Mouse (Mus musculus): ENCODE data around the gene Erg. TPM values are rescaled to one million over a fixed set of nuclear protein-coding genes. Genes with fewer than 3 reads are reported as not detected.

The Erg gene
- polyA plus RNA-seq, 1 experiment from 2014 or later = 4.0 TPM

- no peak overlapping the region for H3K9ac ChIP-seq
- no peak for ATAC-seq
- no peak overlapping the region for H3K4me3 ChIP-seq (replicated peaks)
- H3K27me3 ChIP-seq (replicated peaks) = no peaks in the 10 kb centered on the region
- H3K4me2 ChIP-seq (replicated peaks) = no peak overlapping the region
- H3K27ac ChIP-seq = no peak overlapping the region
- H3K9me3 ChIP-seq = no peaks in the 10 kb centered on the region
- 39% methylated on average over 5 of the region's 5 CpGs for WGBS
- H3K36me3 ChIP-seq = no peaks in the 10 kb centered on the region
- no peaks in the 10 kb centered on the region; the same call in 1 of the 2 replicates for H3K4me1 ChIP-seq (replicated peaks)
Observed at GRCm38 (mm10) chr16:95602504-95602903, 16.1 kb upstream of the Erg start.

DNA sequence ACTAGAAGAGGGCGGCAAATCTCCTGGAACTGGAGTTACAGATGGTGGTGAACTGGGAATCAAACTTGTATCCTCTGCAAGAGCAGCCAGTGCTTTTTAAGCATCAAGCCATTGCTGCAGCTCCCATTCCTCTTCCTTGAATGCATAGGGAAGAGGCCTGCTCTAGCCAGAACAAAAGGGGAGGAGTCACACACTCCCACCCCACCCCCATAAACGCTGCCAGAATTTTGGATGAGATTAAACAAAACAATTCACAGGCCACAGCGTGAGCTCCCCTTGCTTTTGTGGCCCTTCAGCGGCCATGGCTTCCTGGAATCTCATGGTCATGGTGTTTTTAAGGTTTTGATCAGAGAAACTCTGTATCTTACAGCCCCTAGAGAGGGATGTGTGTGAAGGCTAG lies 15.4 kb upstream of the Erg start:
- Histone ChIP-seq H3K36me3 (no peaks in the 10 kb centered on the region), H3K4me2 (replicated peaks) (no peak overlapping the region), H3K9me3 (no peaks in the 10 kb centered on the region), H3K4me3 (replicated peaks) (no peak overlapping the region), H3K4me1 (replicated peaks) (no peaks in the 10 kb centered on the region; the same call in 1 of the 2 replicates), H3K27me3 (replicated peaks) (no peaks in the 10 kb centered on the region), H3K27ac (no peak overlapping the region), H3K9ac (no peak overlapping the region)
- no peak for ATAC-seq
- 41% methylated on average over 4 of the region's 4 CpGs for WGBS

DNA sequence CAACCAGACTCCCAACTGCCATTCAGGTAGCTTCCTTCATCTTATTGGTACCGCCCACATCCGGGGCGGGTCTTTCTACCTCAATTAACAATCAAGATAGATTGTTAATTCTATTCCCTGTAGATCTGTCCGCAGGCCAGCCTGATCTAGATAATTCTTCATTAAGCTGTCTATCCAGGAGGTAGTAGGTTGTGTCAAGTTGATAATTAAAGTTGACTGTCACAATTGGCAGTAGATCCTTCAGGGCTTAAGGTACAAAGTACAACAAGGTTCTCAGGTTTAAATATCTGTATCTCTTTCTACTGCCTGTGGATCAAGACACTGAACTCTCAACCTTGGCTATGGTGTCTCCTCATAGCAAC lies 14.8 kb upstream of the Erg start:
- no peaks in the 10 kb centered on the region for H3K36me3 ChIP-seq
- H3K4me2 ChIP-seq (replicated peaks) = no peak overlapping the region
- no peak overlapping the region for H3K4me3 ChIP-seq (replicated peaks)
- no peaks in the 10 kb centered on the region for H3K9me3 ChIP-seq
- H3K27ac ChIP-seq = no peak overlapping the region
- no peak for ATAC-seq
- H3K9ac ChIP-seq = no peak overlapping the region
- 86% methylated on average over 4 of the region's 4 CpGs for WGBS
- no peaks in the 10 kb centered on the region; the same call in 1 of the 2 replicates for H3K4me1 ChIP-seq (replicated peaks)
- no peaks in the 10 kb centered on the region for H3K27me3 ChIP-seq (replicated peaks)

GRCm38 (mm10) chr16:95600572-95601218 lies 14.3 kb upstream of the Erg start:
- WGBS = 84% methylated on average over 19 of the region's 19 CpGs
- no peak overlapping the region for H3K9ac ChIP-seq
- no peak overlapping the region for H3K4me3 ChIP-seq (replicated peaks)
- no peaks in the 10 kb centered on the region for H3K27me3 ChIP-seq (replicated peaks)
- no peaks in the 10 kb centered on the region for H3K9me3 ChIP-seq
- no peaks in the 10 kb centered on the region; the same call in 1 of the 2 replicates for H3K4me1 ChIP-seq (replicated peaks)
- no peaks in the 10 kb centered on the region for H3K36me3 ChIP-seq
- H3K4me2 ChIP-seq (replicated peaks) = no peak overlapping the region
- no peak overlapping the region for H3K27ac ChIP-seq
- ATAC-seq = no peak

DNA sequence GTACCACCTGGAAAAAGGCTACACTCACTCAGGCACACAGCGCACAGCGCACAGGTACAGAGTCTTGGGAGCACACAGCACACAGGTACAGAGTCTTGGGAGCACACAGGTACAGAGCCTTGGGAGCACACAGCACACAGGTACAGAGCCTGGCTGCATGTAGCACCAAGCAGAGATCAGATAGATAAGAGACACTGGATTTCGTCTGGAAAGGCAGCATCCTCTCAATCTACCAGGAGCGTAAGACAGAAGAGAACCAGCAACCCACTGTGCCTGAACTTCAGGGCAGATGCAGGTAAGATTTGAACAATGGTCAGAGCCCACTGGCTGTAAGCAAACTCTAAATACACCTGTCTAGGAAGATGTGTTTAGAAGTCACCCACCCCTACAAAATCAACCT lies 12.5 kb upstream of the Erg start:
- Histone ChIP-seq H3K4me3 (replicated peaks) (no peak overlapping the region), H3K27ac (no peak overlapping the region), H3K27me3 (replicated peaks) (no peaks in the 10 kb centered on the region), H3K9me3 (no peaks in the 10 kb centered on the region), H3K4me2 (replicated peaks) (no peak overlapping the region), H3K4me1 (replicated peaks) (no peaks in the 10 kb centered on the region; the same call in 1 of the 2 replicates), H3K9ac (no peak overlapping the region), H3K36me3 (no peaks in the 10 kb centered on the region)
- 94% methylated on average over 4 of the region's 4 CpGs for WGBS
- no peak for ATAC-seq

DNA sequence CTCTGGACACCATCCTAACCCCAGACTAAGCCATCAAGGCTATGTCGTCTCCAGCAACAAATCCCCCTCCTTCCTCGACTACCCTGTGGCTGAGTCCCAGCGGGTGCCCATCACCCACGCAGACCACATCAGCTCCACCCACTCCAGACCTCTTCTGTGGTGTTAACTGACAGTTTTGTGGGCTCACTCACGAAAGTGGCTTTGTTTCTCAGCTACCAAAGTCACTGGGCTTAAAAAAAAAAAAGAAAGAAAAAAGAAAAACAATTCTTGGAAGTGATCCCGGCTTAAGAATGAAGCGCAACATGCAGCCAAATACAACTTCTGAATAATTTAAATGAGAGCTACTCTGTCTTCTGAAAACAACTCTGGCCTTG lies 11.2 kb upstream of the Erg start:
- WGBS = 66% methylated on average over 7 of the region's 7 CpGs
- Histone ChIP-seq H3K4me3 (replicated peaks) (no peak overlapping the region), H3K9me3 (no peaks in the 10 kb centered on the region), H3K27ac (no peak overlapping the region), H3K4me1 (replicated peaks) (no peaks in the 10 kb centered on the region; the same call in 1 of the 2 replicates), H3K36me3 (no peaks in the 10 kb centered on the region), H3K9ac (no peak overlapping the region), H3K27me3 (replicated peaks) (no peaks in the 10 kb centered on the region), H3K4me2 (replicated peaks) (no peak overlapping the region)
- ATAC-seq = no peak

GRCm38 (mm10) chr16:95596884-95597577 lies 10.6 kb upstream of the Erg start:
- no peaks in the 10 kb centered on the region for H3K9me3 ChIP-seq
- H3K27ac ChIP-seq = no peak overlapping the region
- no peak overlapping the region for H3K9ac ChIP-seq
- no peak for ATAC-seq
- H3K4me3 ChIP-seq (replicated peaks) = no peak overlapping the region
- no peaks in the 10 kb centered on the region for H3K36me3 ChIP-seq
- H3K27me3 ChIP-seq (replicated peaks) = no peaks in the 10 kb centered on the region
- H3K4me2 ChIP-seq (replicated peaks) = no peak overlapping the region
- no peaks in the 10 kb centered on the region for H3K4me1 ChIP-seq (replicated peaks)
- 88% methylated on average over 11 of the region's 11 CpGs for WGBS

DNA sequence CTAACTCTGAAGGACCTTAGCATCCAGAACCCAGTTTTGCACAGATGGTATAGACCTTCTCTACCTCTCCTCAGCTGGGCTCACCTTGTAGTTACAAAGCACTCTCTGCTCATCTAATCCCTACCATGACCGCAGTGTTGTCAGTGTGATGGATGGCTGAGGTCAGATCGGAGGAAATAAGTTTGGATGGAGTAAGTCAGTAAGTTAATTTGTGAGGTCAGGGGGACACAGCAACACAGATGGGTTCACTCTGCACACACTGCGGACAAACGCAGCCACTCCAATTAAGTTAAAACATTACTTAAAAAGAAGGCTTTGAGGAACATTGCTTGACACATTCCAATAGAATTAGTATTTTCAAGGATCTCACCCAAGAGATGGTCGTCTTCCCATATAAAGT lies 2.5 kb upstream of the Erg start:
- no peak overlapping the region for H3K9ac ChIP-seq
- peaks cover 25% of the 10 kb centered on the region for H3K27me3 ChIP-seq (replicated peaks)
- H3K4me3 ChIP-seq (replicated peaks) = no peak overlapping the region
- ATAC-seq = no peak
- 32% methylated on average over 5 of the region's 5 CpGs for WGBS
- H3K36me3 ChIP-seq = no peaks in the 10 kb centered on the region
- H3K27ac ChIP-seq = no peak overlapping the region
- peaks cover 12% of the 10 kb centered on the region for H3K4me1 ChIP-seq (replicated peaks)
- no peak overlapping the region for H3K4me2 ChIP-seq (replicated peaks)
- no peaks in the 10 kb centered on the region for H3K9me3 ChIP-seq

DNA sequence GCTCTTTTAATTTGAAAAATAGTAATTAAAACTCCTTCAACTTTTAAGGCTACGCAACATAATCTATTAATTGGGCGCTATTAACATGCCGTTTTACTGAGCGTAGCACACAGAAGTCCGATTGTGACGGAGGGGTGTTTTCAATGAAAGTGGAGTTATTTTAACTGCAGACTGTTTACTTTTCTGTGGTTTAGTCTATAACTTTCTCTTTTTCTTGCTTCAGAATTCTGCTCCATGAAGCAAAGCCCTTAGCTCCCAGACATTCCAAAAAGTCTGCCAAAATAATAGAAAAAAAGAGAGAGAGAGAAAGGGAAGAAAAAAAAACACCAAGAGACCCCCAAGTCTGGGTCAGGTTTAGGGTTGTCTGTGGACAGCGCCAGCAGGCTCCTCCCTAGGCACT lies 333 bp upstream of the Erg start:
- peaks cover 34% of the 10 kb centered on the region for H3K27me3 ChIP-seq (replicated peaks)
- no peak for ATAC-seq

DNA sequence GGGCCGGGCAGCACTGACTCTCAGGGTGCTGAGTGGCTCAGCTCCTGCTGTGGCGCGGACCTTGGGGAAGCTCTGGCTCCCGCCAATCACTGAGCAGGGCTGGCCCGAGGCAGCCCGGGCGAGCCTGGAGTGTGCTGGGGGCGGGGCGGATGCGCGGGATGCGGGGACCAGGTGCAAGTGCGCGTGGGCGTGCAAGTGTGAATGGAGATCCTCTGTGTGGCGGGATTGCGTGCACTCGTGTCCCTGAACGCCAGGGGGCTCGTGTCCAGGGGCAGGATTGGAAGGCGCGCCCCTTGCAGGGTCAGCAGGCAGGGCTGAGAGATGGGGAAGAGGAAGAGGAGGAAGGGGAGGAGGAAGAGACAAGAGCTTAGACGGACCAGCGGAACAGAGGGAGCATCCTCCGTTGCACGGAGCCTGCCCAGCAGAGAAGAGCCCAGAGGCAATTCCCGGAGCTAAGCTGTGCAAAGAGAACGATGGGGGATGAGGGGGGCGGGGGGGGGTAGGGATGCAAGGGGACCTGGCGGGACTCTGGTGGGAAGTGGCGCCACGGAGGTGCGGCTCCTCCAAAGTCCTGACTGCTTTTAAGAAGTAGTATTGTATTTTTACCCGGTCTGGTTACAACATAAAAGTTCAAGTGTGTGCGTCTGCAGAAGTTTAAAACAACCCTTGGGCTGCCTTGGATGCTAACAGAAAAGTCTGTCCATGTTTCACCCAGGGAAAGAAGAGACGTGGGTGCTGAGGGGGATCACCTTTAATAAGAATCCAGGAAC lies 667 bp downstream of the Erg start:
- WGBS = under 1% methylated on average over 36 of the region's 36 CpGs
- H3K4me2 ChIP-seq (replicated peaks) = peak overlapping the region; percentile 93
- H3K9me3 ChIP-seq = no peaks in the 10 kb centered on the region
- peak overlapping the region; percentile 40 for H3K9ac ChIP-seq
- H3K36me3 ChIP-seq = no peaks in the 10 kb centered on the region
- H3K4me3 ChIP-seq (replicated peaks) = peak overlapping the region; percentile 42
- H3K27me3 ChIP-seq (replicated peaks) = peaks cover 34% of the 10 kb centered on the region
- ATAC-seq = peak; percentile 90
- H3K27ac ChIP-seq = no peak overlapping the region
- peaks cover 12% of the 10 kb centered on the region for H3K4me1 ChIP-seq (replicated peaks)

More for the DNA sequence above, 333 bp upstream of the Erg start:
- Histone ChIP-seq H3K4me3 (replicated peaks) (peak overlapping the region; percentile 42; the same call in 1 of the 2 replicates), H3K4me2 (replicated peaks) (peak overlapping the region; percentile 93), H3K9ac (no peak overlapping the region), H3K27ac (no peak overlapping the region), H3K9me3 (no peaks in the 10 kb centered on the region), H3K4me1 (replicated peaks) (peaks cover 12% of the 10 kb centered on the region), H3K36me3 (no peaks in the 10 kb centered on the region)
- WGBS = 26% methylated on average over 7 of the region's 7 CpGs

DNA sequence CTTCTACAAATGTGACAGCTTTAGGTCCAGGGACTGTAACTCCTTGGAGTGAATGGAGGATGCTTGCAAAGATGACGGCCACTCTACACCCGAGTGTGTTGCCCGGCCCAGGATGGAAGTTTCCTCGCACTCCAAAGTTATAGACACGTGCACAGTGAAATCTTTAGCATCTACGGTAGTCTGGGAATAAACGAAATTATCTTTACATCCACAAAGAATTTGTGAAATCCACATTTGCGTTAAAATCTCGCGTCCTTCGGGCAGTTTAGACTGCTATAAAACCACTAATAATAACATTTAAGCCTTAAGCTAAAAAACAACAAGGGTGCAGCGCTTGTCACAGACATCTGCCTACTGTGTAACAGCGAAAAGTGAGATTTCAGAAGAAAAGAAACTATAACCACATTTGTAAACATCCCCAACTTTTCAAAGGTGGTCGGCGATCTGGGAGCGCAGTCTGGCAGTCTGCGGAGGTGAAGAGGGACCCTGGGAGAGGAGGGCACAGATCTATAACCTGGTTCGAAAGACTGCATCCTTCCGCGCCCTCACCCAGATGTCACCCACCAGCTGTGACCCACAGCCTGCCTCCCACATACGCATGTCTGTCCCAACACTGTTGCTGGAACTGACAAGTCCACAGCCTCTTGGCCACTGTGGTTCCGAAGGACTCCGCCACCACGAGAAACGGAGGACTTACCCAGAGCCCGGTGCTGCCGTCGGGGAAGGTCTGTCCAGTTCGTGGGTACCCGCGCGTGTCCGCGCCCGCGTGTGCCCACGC lies 1.5 kb downstream of the Erg start:
- H3K9ac ChIP-seq = peak overlapping the region; percentile 40
- no peaks in the 10 kb centered on the region for H3K36me3 ChIP-seq
- peak; percentile 10; the same call in 1 of the 2 replicates for ATAC-seq
- peaks cover 12% of the 10 kb centered on the region for H3K4me1 ChIP-seq (replicated peaks)
- H3K4me3 ChIP-seq (replicated peaks) = peak overlapping the region; percentile 42
- no peaks in the 10 kb centered on the region for H3K9me3 ChIP-seq
- H3K4me2 ChIP-seq (replicated peaks) = peak overlapping the region; percentile 93
- 15% methylated on average over 37 of the region's 37 CpGs for WGBS
- peaks cover 34% of the 10 kb centered on the region for H3K27me3 ChIP-seq (replicated peaks)
- H3K27ac ChIP-seq = no peak overlapping the region

DNA sequence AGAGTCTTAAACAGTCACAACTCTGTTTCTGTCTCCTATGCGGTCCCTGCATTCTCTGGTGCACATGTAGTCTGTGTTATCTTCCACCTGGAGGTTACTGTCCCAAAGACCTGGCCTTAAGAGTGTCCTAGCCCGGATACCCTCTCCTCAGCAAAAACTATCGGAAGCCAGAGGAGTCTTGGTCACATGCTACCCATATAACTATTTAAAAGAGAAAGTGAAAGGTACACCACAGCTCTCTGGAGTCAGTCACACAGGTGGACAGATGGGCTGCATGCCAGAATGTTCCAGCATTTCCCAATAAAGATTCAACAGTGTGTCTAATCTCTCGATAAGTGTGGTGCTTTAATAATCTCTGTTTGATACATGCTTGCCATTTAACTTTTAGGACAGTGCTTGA lies 7.1 kb downstream of the Erg start:
- H3K9ac ChIP-seq = no peak overlapping the region

More for the DNA sequence above, 7.1 kb downstream of the Erg start:
- Histone ChIP-seq H3K4me3 (replicated peaks) (no peak overlapping the region), H3K4me1 (replicated peaks) (no peaks in the 10 kb centered on the region), H3K36me3 (no peaks in the 10 kb centered on the region), H3K27ac (no peak overlapping the region), H3K4me2 (replicated peaks) (no peak overlapping the region), H3K9me3 (no peaks in the 10 kb centered on the region), H3K27me3 (replicated peaks) (peaks cover 8% of the 10 kb centered on the region; the same call in 1 of the 2 replicates)
- ATAC-seq = no peak
- WGBS = 79% methylated on average over 4 of the region's 4 CpGs
